21 mouse cellular contexts compared by ENCODE assay signal in genomic region chr11:97334400-97334799, GRCm38 (mm10). TPM values are rescaled to one million over a fixed set of nuclear protein-coding genes. Genes with fewer than 3 reads are reported as not detected.
DNase-seq lines count a peak whose midpoint lies in the region; ATAC-seq and TF ChIP-seq lines count a peak whose summit lies in the region.
"Had no signal": no experiment of that assay in that cellular context is flagged by ENCODE, and none has a peak within 500 bp of the region (broad histone marks: within the 10 kb centered on the region; RNA-seq: fewer than 3 reads in every experiment).

No protein-coding gene starts in this region.

- H3K4me2 ChIP-seq in kidney, embryonic 14.5 days (replicated peaks; ENCODE audit: low read depth, low read length), result no peak overlapping the region
- no peak overlapping the region for H3K4me2 ChIP-seq in liver, embryonic 12.5 days
- H3K4me2 ChIP-seq: embryonic facial prominence, embryonic 13.5 days; forebrain, embryonic 12.5 days; heart, embryonic 13.5 days; hindbrain, embryonic 12.5 days had no signal

- no peaks in the 10 kb centered on the region for H3K4me1 ChIP-seq in kidney, embryonic 14.5 days (ENCODE audit: control insufficient read depth, insufficient read depth, low read length)
- H3K4me1 ChIP-seq in liver, adult 2 months (ENCODE audit: control insufficient read depth, insufficient read depth, low read length), result peaks cover 5% of the 10 kb centered on the region
- peaks cover 24% of the 10 kb centered on the region for H3K4me1 ChIP-seq in liver, embryonic 12.5 days
- H3K4me1 ChIP-seq in testis, adult 2 months (ENCODE audit: control insufficient read depth, insufficient read depth, low read length), result peaks cover 43% of the 10 kb centered on the region
- H3K4me1 ChIP-seq: forebrain, embryonic 12.5 days had no signal

- H3K9ac ChIP-seq in kidney, embryonic 14.5 days (ENCODE audit: low read depth, low read length), result no peak overlapping the region
- no peak overlapping the region for H3K9ac ChIP-seq in liver, adult 2 months (ENCODE audit: low read depth, low read length)
- H3K9ac ChIP-seq in liver, embryonic 12.5 days, result no peak overlapping the region
- H3K9ac ChIP-seq: embryonic facial prominence, embryonic 13.5 days; forebrain, embryonic 12.5 days; heart, embryonic 13.5 days; hindbrain, embryonic 12.5 days had no signal

- peaks cover 4% of the 10 kb centered on the region; the same call in 1 of the 2 replicates for H3K27me3 ChIP-seq in kidney, embryonic 14.5 days (ENCODE audit: control insufficient read depth, insufficient read depth, low read length)
- no peaks in the 10 kb centered on the region for H3K27me3 ChIP-seq in liver, adult 2 months (ENCODE audit: control insufficient read depth, insufficient read depth, low read length)
- H3K27me3 ChIP-seq in liver, embryonic 12.5 days (replicated peaks), result peaks cover 54% of the 10 kb centered on the region
- no peaks in the 10 kb centered on the region for H3K27me3 ChIP-seq in testis, adult 2 months (ENCODE audit: control insufficient read depth, insufficient read depth, low read length)

- 84% methylated on average over 9 of the region's 9 CpGs for WGBS in kidney, embryonic 14.5 days
- 75% methylated on average over 9 of the region's 9 CpGs for WGBS in liver, adult 2 months
- WGBS in liver, embryonic 12.5 days (ENCODE audit: insufficient replicate concordance), result 77% methylated on average over 9 of the region's 9 CpGs

- no peaks in the 10 kb centered on the region for H3K9me3 ChIP-seq in kidney, embryonic 14.5 days (ENCODE audit: control insufficient read depth, low read length)
- H3K9me3 ChIP-seq in liver, embryonic 12.5 days (replicated peaks), result no peaks in the 10 kb centered on the region
- H3K9me3 ChIP-seq: embryonic facial prominence, embryonic 13.5 days; forebrain, embryonic 12.5 days; G1E; heart, embryonic 13.5 days; hindbrain, embryonic 12.5 days had no signal

- TF ChIP-seq POLR2A in liver, adult 2 months (IDR thresholded peaks at IDR 0.05; ENCODE audit: extremely low read depth, insufficient read depth, low read length), result no peak
- TF ChIP-seq POLR2A in testis, adult 2 months (IDR thresholded peaks at IDR 0.05; ENCODE audit: control insufficient read depth, low read depth, low read length), result no peak

- DNase-seq in kidney, adult 9 months, result peak; percentile 51
- DNase-seq in liver, adult 2 months (ENCODE audit: extremely low read depth, low read depth, low spot score), result peak; percentile 25
- DNase-seq in testis, postnatal 14 days (ENCODE audit: low spot score), result no peak
- DNase-seq in cerebellum, adult 9-10 months, result no peak
- DNase-seq: adrenal gland, postnatal 10 days; cerebellum, adult 11 months; cerebellum, adult 8-10 months; cerebellum, postnatal 25 days; gastrocnemius, postnatal 14 days; heart, postnatal 4 days had no signal

- no peak for ATAC-seq in kidney, embryonic 14.5 days (ENCODE audit: low FRiP score, low TSS enrichment)
- no peak for ATAC-seq in liver, embryonic 12.5 days
- ATAC-seq: forebrain, embryonic 16.5 days; hindbrain, embryonic 16.5 days had no signal

- no peak overlapping the region for H3K4me3 ChIP-seq in kidney, embryonic 14.5 days (ENCODE audit: low read length)
- H3K4me3 ChIP-seq in liver, adult 2 months (ENCODE audit: insufficient read depth, low read depth, low read length), result no peak overlapping the region
- no peak overlapping the region for H3K4me3 ChIP-seq in liver, embryonic 12.5 days
- peak overlapping the region; percentile 90; the same call in 1 of the 2 replicates for H3K4me3 ChIP-seq in testis, adult 2 months (ENCODE audit: control insufficient read depth, low read depth, low read length)
- H3K4me3 ChIP-seq: embryonic facial prominence, embryonic 13.5 days; forebrain, embryonic 12.5 days; heart, embryonic 13.5 days; hindbrain, embryonic 12.5 days had no signal

- no peaks in the 10 kb centered on the region for H3K79me2 ChIP-seq in liver, adult 2 months (ENCODE audit: control insufficient read depth, insufficient read depth, low read length)

- no peak for TF ChIP-seq CTCF in liver, adult 2 months (IDR thresholded peaks at IDR 0.05; ENCODE audit: low read depth, low read length)
- no peak for TF ChIP-seq CTCF in testis, adult 2 months (IDR thresholded peaks at IDR 0.05; ENCODE audit: control insufficient read depth, insufficient read depth, insufficient replicate concordance, low read depth, low read length)

- no peak overlapping the region for H3K27ac ChIP-seq in kidney, embryonic 14.5 days (ENCODE audit: low read depth, low read length)
- H3K27ac ChIP-seq in liver, adult 2 months (replicated peaks; ENCODE audit: insufficient read depth, low read depth, low read length), result no peak overlapping the region
- no peak overlapping the region for H3K27ac ChIP-seq in liver, embryonic 12.5 days
- no peak overlapping the region for H3K27ac ChIP-seq in testis, adult 2 months (ENCODE audit: control insufficient read depth, insufficient read depth, low read depth, low read length)
- H3K27ac ChIP-seq: embryonic facial prominence, embryonic 13.5 days; forebrain, embryonic 12.5 days; heart, embryonic 13.5 days; hindbrain, embryonic 12.5 days had no signal

- peaks cover 7% of the 10 kb centered on the region; the same call in 1 of the 2 replicates for H3K36me3 ChIP-seq in kidney, embryonic 14.5 days (ENCODE audit: control insufficient read depth, insufficient read depth, low read length)
- peaks cover 2% of the 10 kb centered on the region; the same call in 1 of the 2 replicates for H3K36me3 ChIP-seq in liver, adult 2 months (ENCODE audit: control insufficient read depth, insufficient read depth, low read length)
- peaks cover 13% of the 10 kb centered on the region for H3K36me3 ChIP-seq in liver, embryonic 12.5 days
- H3K36me3 ChIP-seq in testis, adult 2 months (ENCODE audit: control insufficient read depth, insufficient read depth, low read length), result no peaks in the 10 kb centered on the region

RNA-seq across cellular contexts. Expression of gene Gpr179, which starts 17.5 kb away (rescaled TPM):
- polyA plus RNA-seq in kidney, embryonic 14.5 days (2014; fragmentation: Nextera tagmentation; extraction: Ambion mirVana), result 0.07 and 0.10 TPM in 2 replicates
- total RNA-seq in liver, adult 2 months (2014; rRNA removed), result not detected in 2 replicates
- 0.01 TPM in 1 of 2 replicates, not detected in the other for polyA plus RNA-seq in liver, adult 2 months (2012; rRNA removed)
- polyA plus RNA-seq in liver, embryonic 12.5 days (2016; fragmentation: Nextera tagmentation; extraction: Ambion mirVana), result 0.02 TPM in 1 of 2 replicates, not detected in the other
- 0.95 and 0.97 TPM in 2 replicates for polyA plus RNA-seq in testis, adult 2 months (2012; rRNA removed)
- polyA plus RNA-seq: heart, postnatal 0 days had no signal

RNA-seq across cellular contexts. Expression of gene Mrpl45, which starts 18.9 kb away (rescaled TPM):
- polyA plus RNA-seq in kidney, embryonic 14.5 days (2014; fragmentation: Nextera tagmentation; extraction: Ambion mirVana), result 58.4 and 64.8 TPM in 2 replicates
- total RNA-seq in liver, adult 2 months (2014; rRNA removed), result 19.0 and 19.9 TPM in 2 replicates
- 12.8 and 13.3 TPM in 2 replicates for polyA plus RNA-seq in liver, adult 2 months (2012; rRNA removed)
- 38.9 and 44.0 TPM in 2 replicates for polyA plus RNA-seq in liver, embryonic 12.5 days (2016; fragmentation: Nextera tagmentation; extraction: Ambion mirVana)
- polyA plus RNA-seq in testis, adult 2 months (2012; rRNA removed), result 8.7 and 9.0 TPM in 2 replicates

RNA-seq across cellular contexts. Expression of gene Socs7, which starts 28.0 kb away (rescaled TPM):
- 2.5 and 3.7 TPM in 2 replicates for polyA plus RNA-seq in kidney, embryonic 14.5 days (2014; fragmentation: Nextera tagmentation; extraction: Ambion mirVana)
- 4.0 TPM in 2 replicates for total RNA-seq in liver, adult 2 months (2014; rRNA removed)
- polyA plus RNA-seq in liver, adult 2 months (2012; rRNA removed), result 3.1 and 3.7 TPM in 2 replicates
- 1.9 and 2.1 TPM in 2 replicates for polyA plus RNA-seq in liver, embryonic 12.5 days (2016; fragmentation: Nextera tagmentation; extraction: Ambion mirVana)
- 90.3 and 96.2 TPM in 2 replicates for polyA plus RNA-seq in testis, adult 2 months (2012; rRNA removed)

RNA-seq across cellular contexts. Expression of gene Npepps, which starts 54.0 kb away (rescaled TPM):
- 53.6 and 78.6 TPM in 2 replicates for polyA plus RNA-seq in kidney, embryonic 14.5 days (2014; fragmentation: Nextera tagmentation; extraction: Ambion mirVana)
- 12.2 and 21.2 TPM in 2 replicates for total RNA-seq in liver, adult 2 months (2014; rRNA removed)
- polyA plus RNA-seq in liver, adult 2 months (2012; rRNA removed), result 7.1 and 9.1 TPM in 2 replicates
- 27.1 and 31.3 TPM in 2 replicates for polyA plus RNA-seq in liver, embryonic 12.5 days (2016; fragmentation: Nextera tagmentation; extraction: Ambion mirVana)
- polyA plus RNA-seq in testis, adult 2 months (2012; rRNA removed), result 43.5 and 50.1 TPM in 2 replicates

Comparison
In these comparisons a context has a peak if more than half of its experiments do, and no peak if none do; other contexts are left out.
1. DNase-seq: peak in kidney, adult 9 months (single experiment) and liver, adult 2 months (single experiment); none in testis, postnatal 14 days (single experiment) and cerebellum, adult 9-10 months (single experiment).
2. RNA of gene Socs7, which starts 28.0 kb away (polyA plus RNA-seq): 90.3 to 96.2 TPM in testis, adult 2 months; 3.1 to 3.7 TPM in liver, adult 2 months, 2.5 to 3.7 TPM in kidney, embryonic 14.5 days and 1.9 to 2.1 TPM in liver, embryonic 12.5 days; every median in the first group is over 10 times any median in the second.